ENCODE assay signal across 9 mouse cellular contexts in the genomic region with DNA sequence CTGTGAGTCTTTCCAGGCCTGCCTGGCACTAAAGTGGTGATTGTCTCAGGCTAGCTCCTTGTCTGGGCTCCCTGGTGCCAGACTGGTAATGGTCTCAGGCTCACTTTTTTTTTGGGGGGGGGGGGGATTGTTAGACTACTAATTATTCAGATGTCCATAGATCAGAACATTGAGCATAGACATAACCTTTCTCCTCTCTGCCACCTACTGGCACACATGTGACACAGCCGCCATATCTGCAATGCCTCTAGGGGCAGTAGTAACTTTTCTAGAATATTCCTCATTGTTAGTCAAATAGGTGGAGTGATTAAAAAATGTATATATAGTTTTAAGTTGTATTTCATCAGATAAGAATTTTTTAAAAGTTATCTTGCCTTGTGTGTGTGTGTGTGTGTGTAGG. TPM values are rescaled to one million over a fixed set of nuclear protein-coding genes. Genes with fewer than 3 reads are reported as not detected.
DNase-seq lines count a peak whose midpoint lies in the region; ATAC-seq lines count a peak whose summit lies in the region.
"Had no signal": no experiment of that assay in that cellular context is flagged by ENCODE, and none has a peak within 500 bp of the region (broad histone marks: within the 10 kb centered on the region; RNA-seq: fewer than 3 reads in every experiment).

No protein-coding gene starts in this region.

- H3K36me3 ChIP-seq in heart, embryonic 12.5 days = no peaks in the 10 kb centered on the region
- no peaks in the 10 kb centered on the region for H3K36me3 ChIP-seq in neural tube, embryonic 15.5 days

- no peaks in the 10 kb centered on the region; the same call in 1 of the 2 replicates for H3K27me3 ChIP-seq in heart, embryonic 12.5 days (replicated peaks)
- no peaks in the 10 kb centered on the region for H3K27me3 ChIP-seq in neural tube, embryonic 15.5 days (replicated peaks)

- 58% methylated on average over 1 of the region's 1 CpGs for WGBS in heart, embryonic 12.5 days
- 81% methylated on average over 1 of the region's 1 CpGs for WGBS in neural tube, embryonic 15.5 days

- ATAC-seq in heart, embryonic 12.5 days (ENCODE audit: insufficient number of reproducible peaks, low FRiP score) = no peak
- ATAC-seq in hematopoietic stem cell, adult 5-6 weeks (replicated peaks in 1 of 2; ENCODE audit: insufficient read depth in 1 of 2, low FRiP score in 2 of 2, low TSS enrichment in 1 of 2, low read depth in 1 of 2, poor library complexity in 2 of 2, severe bottlenecking in 2 of 2) = peak; percentile 77 to 80; a peak in 3 of 4 replicates
- no peak for ATAC-seq in neural tube, embryonic 15.5 days (ENCODE audit: low FRiP score)

- no peaks in the 10 kb centered on the region for H3K9me3 ChIP-seq in heart, embryonic 12.5 days (replicated peaks)
- H3K9me3 ChIP-seq in neural tube, embryonic 15.5 days (replicated peaks) = no peaks in the 10 kb centered on the region

- H3K4me2 ChIP-seq in heart, embryonic 12.5 days = no peak overlapping the region
- H3K4me2 ChIP-seq in neural tube, embryonic 15.5 days = no peak overlapping the region

- H3K4me1 ChIP-seq in heart, embryonic 12.5 days (replicated peaks) = peaks cover 24% of the 10 kb centered on the region
- peaks cover 10% of the 10 kb centered on the region for H3K4me1 ChIP-seq in neural tube, embryonic 15.5 days

- peak; percentile 72 to 80 for DNase-seq in heart, adult 18-20 months
- DNase-seq in urinary bladder, postnatal 25 days (ENCODE audit: low spot score) = peak; percentile 39
- DNase-seq in urinary bladder, postnatal 4 days (ENCODE audit: low spot score in 2 of 2) = no peak
- peak; percentile 62 for DNase-seq in cerebellum, adult 9-11 months
- peak; percentile 50 to 76 for DNase-seq in lung, postnatal 4 days

- H3K9ac ChIP-seq in heart, embryonic 12.5 days = no peak overlapping the region
- H3K9ac ChIP-seq in neural tube, embryonic 15.5 days (replicated peaks) = no peak overlapping the region

- no peak overlapping the region for H3K4me3 ChIP-seq in heart, embryonic 12.5 days
- no peak overlapping the region for H3K4me3 ChIP-seq in neural tube, embryonic 15.5 days (replicated peaks)

- H3K27ac ChIP-seq in heart, embryonic 12.5 days (ENCODE audit: poor library complexity, severe bottlenecking) = no peak overlapping the region
- H3K27ac ChIP-seq in neural tube, embryonic 15.5 days (replicated peaks) = no peak overlapping the region

RNA-seq across cellular contexts. Expression of gene Ptpdc1, which starts 53.3 kb away (rescaled TPM):
- 1 to 10 TPM; 5.0 to 6.4 TPM for total RNA-seq in heart, adult 18-20 months (2021)
- polyA plus RNA-seq in heart, embryonic 12.5 days (2016; fragmentation: Nextera tagmentation; extraction: Ambion mirVana) = 6.8 and 7.7 TPM in 2 replicates
- total RNA-seq in hematopoietic stem cell, adult 5-6 weeks (2017) = 4.1 and 8.6 TPM in 2 replicates
- 15.2 and 17.5 TPM in 2 replicates for polyA plus RNA-seq in neural tube, embryonic 15.5 days (2015; fragmentation: Nextera tagmentation; extraction: Ambion mirVana)

RNA-seq across cellular contexts. Expression of gene A830005F24Rik, which starts 58.8 kb away (rescaled TPM):
- total RNA-seq in heart, adult 18-20 months (2021) = not detected
- 0.75 and 0.76 TPM in 2 replicates for polyA plus RNA-seq in heart, embryonic 12.5 days (2016; fragmentation: Nextera tagmentation; extraction: Ambion mirVana)
- 1.1 and 1.7 TPM in 2 replicates for total RNA-seq in hematopoietic stem cell, adult 5-6 weeks (2017)
- polyA plus RNA-seq in neural tube, embryonic 15.5 days (2015; fragmentation: Nextera tagmentation; extraction: Ambion mirVana) = 3.0 and 3.4 TPM in 2 replicates
- total RNA-seq: adrenal gland, adult 18-20 months had no signal

RNA-seq across cellular contexts. Expression of gene Zfp169, which starts 58.9 kb away (rescaled TPM):
- total RNA-seq in heart, adult 18-20 months (2021) = 1 to 10 TPM; 4.2 to 6.5 TPM
- polyA plus RNA-seq in heart, embryonic 12.5 days (2016; fragmentation: Nextera tagmentation; extraction: Ambion mirVana) = 3.8 and 4.1 TPM in 2 replicates
- 12.4 and 21.1 TPM in 2 replicates for total RNA-seq in hematopoietic stem cell, adult 5-6 weeks (2017)
- 4.8 and 4.9 TPM in 2 replicates for polyA plus RNA-seq in neural tube, embryonic 15.5 days (2015; fragmentation: Nextera tagmentation; extraction: Ambion mirVana)

Comparison
In these comparisons a context has a peak if more than half of its experiments do, and no peak if none do; other contexts are left out.
1. DNase-seq: peak in heart, adult 18-20 months (2 of 2), urinary bladder, postnatal 25 days (single experiment), cerebellum, adult 9-11 months (single experiment) and lung, postnatal 4 days (2 of 2); none in urinary bladder, postnatal 4 days (0 of 2).
2. ATAC-seq: peak in hematopoietic stem cell, adult 5-6 weeks (2 of 2); none in heart, embryonic 12.5 days (single experiment) and neural tube, embryonic 15.5 days (single experiment).